Mouse (Mus musculus) liver, embryonic 12.5 days (tissue): ENCODE data around the gene Snrpe. TPM values are rescaled to one million over a fixed set of nuclear protein-coding genes. Genes with fewer than 3 reads are reported as not detected.

Experiments
- ATAC-seq: fragments of 200-750 bp; cut with Nextera tagmentation; 2 replicates; pipeline ENCODE4 v1.8.0; 2017; ENCODE audit warnings: moderate number of reproducible peaks, mild to moderate bottlenecking, moderate library complexity
- H3K27ac ChIP-seq: fragments of 300-500 bp; sonication (generic); 2 replicates; pipeline ENCODE4 v1.5.1; 2016; ENCODE audit warnings: mild to moderate bottlenecking
- H3K27me3 ChIP-seq: fragments of 300-500 bp; sonication (generic); replicated peaks from 2 replicates; pipeline ENCODE4 v1.6.1; 2016; ENCODE audit warnings: mild to moderate bottlenecking, moderate library complexity
- H3K36me3 ChIP-seq: fragments of 300-500 bp; sonication (generic); 2 replicates; pipeline ENCODE4 v1.6.1; 2016; ENCODE audit warnings: mild to moderate bottlenecking, moderate library complexity
- H3K4me1 ChIP-seq: fragments of 300-500 bp; sonication (generic); 2 replicates; pipeline ENCODE4 v1.6.1; 2016
- H3K4me2 ChIP-seq: fragments of 300-500 bp; sonication (generic); 2 replicates; pipeline ENCODE4 v1.6.1; 2016; ENCODE audit warnings: mild to moderate bottlenecking, moderate library complexity
- H3K4me3 ChIP-seq: fragments of 300-500 bp; sonication (generic); 2 replicates; pipeline ENCODE4 v1.5.1; 2016; ENCODE audit warnings: mild to moderate bottlenecking, moderate library complexity
- H3K9ac ChIP-seq: fragments of 300-500 bp; sonication (generic); 2 replicates; pipeline ENCODE4 v1.6.1; 2016; ENCODE audit warnings: mild to moderate bottlenecking, moderate library complexity
- H3K9me3 ChIP-seq: fragments of 300-500 bp; sonication (generic); replicated peaks from 2 replicates; pipeline ENCODE4 v1.6.1; 2016; ENCODE audit warnings: mild to moderate bottlenecking, moderate library complexity
- WGBS: fragments of 180-500 bp; shearing (Covaris S2); methylation state at CpG from one replicate; pipeline ENCODE4 v1.1.7; 2016; ENCODE audit not compliant: insufficient replicate concordance; 5-methylcytosine and 5-hydroxymethylcytosine counted together
- polyA plus RNA-seq: library from polyadenylated mRNA; unstranded; fragments of >200 nt; fragmentation: Nextera tagmentation; extraction: Ambion mirVana; gene quantifications from 2 replicates; pipeline ENCODE4 v1.2.1, GENCODE M21; 2016

Gene Snrpe
- polyA plus RNA-seq, 1 experiment from 2014 or later = 534 TPM

DNA sequence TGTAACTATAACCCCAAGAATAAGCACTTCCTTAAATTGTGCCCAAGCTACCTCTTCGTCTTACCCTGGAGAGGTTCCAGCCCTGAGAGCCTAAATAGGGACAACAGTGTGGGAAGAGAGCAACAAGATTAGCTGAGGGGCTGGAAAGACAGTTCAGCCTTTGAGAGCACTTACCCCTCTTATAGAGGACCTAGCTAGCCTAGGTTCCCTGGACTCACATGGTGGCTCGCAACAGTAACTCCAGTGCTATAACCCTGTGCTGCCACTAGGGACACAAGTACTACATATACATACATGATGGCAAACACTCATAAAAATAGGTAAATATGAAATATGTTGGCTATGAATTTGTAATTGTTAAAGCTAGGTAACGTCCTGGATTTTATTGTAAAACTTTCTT lies 3.7 kb upstream of the Snrpe start:
- Histone ChIP-seq H3K27ac (no peak overlapping the region), H3K4me2 (no peak overlapping the region), H3K27me3 (no peaks in the 10 kb centered on the region), H3K4me1 (peaks cover 26% of the 10 kb centered on the region), H3K9ac (no peak overlapping the region), H3K36me3 (peaks cover 32% of the 10 kb centered on the region), H3K4me3 (no peak overlapping the region), H3K9me3 (no peaks in the 10 kb centered on the region)
- WGBS = 70% methylated on average over 3 of the region's 3 CpGs
- ATAC-seq = no peak

GRCm38 (mm10) chr1:133611436-133611835 lies 1.3 kb upstream of the Snrpe start:
- no peaks in the 10 kb centered on the region for H3K9me3 ChIP-seq
- no peak for ATAC-seq
- no peak overlapping the region for H3K4me3 ChIP-seq
- no peak overlapping the region for H3K27ac ChIP-seq
- no peaks in the 10 kb centered on the region for H3K27me3 ChIP-seq
- H3K4me2 ChIP-seq = no peak overlapping the region
- no peak overlapping the region for H3K9ac ChIP-seq
- peaks cover 26% of the 10 kb centered on the region for H3K4me1 ChIP-seq
- 62% methylated on average over 1 of the region's 1 CpGs for WGBS
- peaks cover 38% of the 10 kb centered on the region for H3K36me3 ChIP-seq

DNA sequence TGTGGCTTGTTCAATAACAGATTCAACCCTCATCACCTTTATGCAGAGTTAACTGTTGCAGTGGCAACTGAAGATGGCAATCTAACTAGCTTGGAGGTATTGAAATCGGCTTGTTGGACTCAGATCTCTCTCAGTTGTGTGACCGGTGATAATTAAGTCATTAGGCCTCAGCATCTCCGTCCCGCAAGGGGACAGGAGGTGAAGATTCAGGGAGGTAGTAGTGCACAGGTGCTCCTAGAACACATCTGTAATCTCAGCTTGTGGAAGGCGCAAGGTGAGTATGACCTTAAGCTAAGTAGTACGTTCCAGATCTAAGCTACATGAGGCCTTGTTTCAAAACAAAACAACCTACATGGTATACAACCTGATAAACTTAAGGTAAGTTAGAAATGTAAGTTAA lies 510 bp upstream of the Snrpe start:
- H3K4me2 ChIP-seq = peak overlapping the region; percentile 77
- no peaks in the 10 kb centered on the region for H3K9me3 ChIP-seq
- WGBS = 48% methylated on average over 6 of the region's 6 CpGs
- peak overlapping the region; percentile 20; the same call in 1 of the 2 replicates for H3K9ac ChIP-seq
- peak overlapping the region; percentile 93 for H3K4me3 ChIP-seq
- H3K27me3 ChIP-seq = no peaks in the 10 kb centered on the region
- peaks cover 26% of the 10 kb centered on the region for H3K4me1 ChIP-seq
- no peak overlapping the region for H3K27ac ChIP-seq
- H3K36me3 ChIP-seq = peaks cover 43% of the 10 kb centered on the region
- ATAC-seq = no peak

DNA sequence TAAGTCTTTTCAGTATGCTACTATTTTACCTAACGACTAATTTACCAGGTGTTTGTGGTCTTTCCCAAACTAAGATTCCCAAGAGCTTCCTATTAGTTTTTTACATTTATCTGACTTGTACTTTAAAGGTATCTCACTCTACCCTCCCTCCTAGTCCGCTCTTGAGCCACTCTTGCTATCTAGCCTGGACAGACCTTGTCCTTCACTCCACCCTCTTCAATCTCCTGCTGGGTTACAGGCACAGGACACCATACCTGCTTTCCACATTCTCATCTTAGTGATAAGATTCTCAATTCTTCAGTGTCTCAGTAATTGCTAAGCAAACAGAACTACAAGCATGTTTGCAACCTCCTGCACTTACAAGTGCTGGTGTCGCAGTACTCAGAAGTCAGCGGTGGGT lies 6.9 kb downstream of the Snrpe start:
- H3K27me3 ChIP-seq = no peaks in the 10 kb centered on the region
- peak; percentile 79 for ATAC-seq
- peaks cover 35% of the 10 kb centered on the region for H3K4me1 ChIP-seq
- no peak overlapping the region for H3K9ac ChIP-seq
- no peak overlapping the region for H3K4me2 ChIP-seq
- no peaks in the 10 kb centered on the region for H3K9me3 ChIP-seq
- peaks cover 84% of the 10 kb centered on the region for H3K36me3 ChIP-seq
- H3K4me3 ChIP-seq = no peak overlapping the region
- WGBS = 70% methylated on average over 4 of the region's 4 CpGs
- H3K27ac ChIP-seq = no peak overlapping the region

DNA sequence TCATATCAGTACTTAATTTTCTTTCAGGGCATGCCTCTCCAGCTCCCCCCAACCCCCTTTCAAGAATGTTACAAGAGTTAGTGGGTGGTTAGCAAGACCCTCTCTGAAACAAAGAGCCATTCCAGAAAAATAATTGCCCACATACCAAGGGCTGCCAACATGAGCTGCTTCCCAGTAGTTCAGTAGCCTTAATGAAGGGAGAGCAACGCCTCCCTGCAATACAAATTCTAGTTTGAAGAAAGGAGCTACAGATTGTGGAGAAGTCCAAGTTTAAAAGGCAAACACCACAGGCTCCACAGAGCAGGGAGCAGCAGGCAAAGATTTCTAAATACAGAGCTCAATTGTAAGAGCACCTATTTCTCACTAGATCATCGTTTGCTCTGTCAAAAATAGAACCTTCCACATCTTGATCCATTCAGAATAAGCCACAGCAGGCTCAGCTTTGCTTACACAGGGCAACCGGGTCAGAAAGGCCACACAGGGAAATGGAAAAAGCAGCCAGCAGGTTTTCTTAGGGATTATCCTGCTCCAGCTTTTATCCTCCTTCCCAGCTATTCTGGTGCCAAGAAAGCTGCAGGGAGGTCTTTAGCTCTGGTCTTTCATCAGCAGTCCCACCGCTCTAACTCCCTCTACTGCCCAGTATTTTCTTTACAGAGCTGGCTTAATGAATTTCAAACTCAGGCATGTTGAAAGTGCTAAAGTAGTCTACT lies 13.6 kb downstream of the Snrpe start:
- no peaks in the 10 kb centered on the region for H3K4me1 ChIP-seq
- H3K9ac ChIP-seq = no peak overlapping the region
- no peak for ATAC-seq
- 34% methylated on average over 4 of the region's 4 CpGs for WGBS
- H3K9me3 ChIP-seq = no peaks in the 10 kb centered on the region
- no peak overlapping the region for H3K4me2 ChIP-seq
- no peak overlapping the region for H3K4me3 ChIP-seq
- H3K36me3 ChIP-seq = peaks cover 17% of the 10 kb centered on the region
- H3K27me3 ChIP-seq = 0 out of 2 replicates have a peak, but pooled peaks cover 3% of the 10 kb centered on the region
- no peak overlapping the region for H3K27ac ChIP-seq

GRCm38 (mm10) chr1:133585995-133586537 lies 24.0 kb downstream of the Snrpe start:
- H3K9me3 ChIP-seq = no peaks in the 10 kb centered on the region
- no peak overlapping the region for H3K4me2 ChIP-seq
- no peak overlapping the region for H3K27ac ChIP-seq
- H3K9ac ChIP-seq = no peak overlapping the region
- H3K4me1 ChIP-seq = no peaks in the 10 kb centered on the region
- WGBS = 64% methylated on average over 6 of the region's 6 CpGs
- no peaks in the 10 kb centered on the region for H3K27me3 ChIP-seq
- no peaks in the 10 kb centered on the region for H3K36me3 ChIP-seq
- no peak overlapping the region for H3K4me3 ChIP-seq
- ATAC-seq = no peak

DNA sequence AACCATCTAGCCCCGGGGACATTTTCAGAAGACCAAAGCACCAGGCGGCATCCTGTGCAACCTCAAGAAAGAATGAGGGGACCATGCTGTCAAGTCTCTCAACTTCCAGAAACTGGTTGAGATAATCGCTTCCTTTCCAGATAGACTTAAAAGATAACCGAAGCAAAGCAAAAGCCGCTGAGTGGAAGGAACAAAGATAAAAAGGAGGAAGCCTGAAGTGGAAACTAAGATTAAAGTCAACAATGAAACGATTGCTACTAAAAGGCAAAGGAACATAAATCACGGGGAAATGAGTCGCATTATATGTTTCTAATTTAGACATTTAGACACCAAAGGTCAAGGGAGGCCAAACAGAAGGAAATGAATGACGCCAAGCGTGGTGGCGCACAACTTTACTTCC lies 38.8 kb downstream of the Snrpe start:
- WGBS = 23% methylated on average over 11 of the region's 11 CpGs
- no peaks in the 10 kb centered on the region for H3K4me1 ChIP-seq

More for the DNA sequence above, 38.8 kb downstream of the Snrpe start:
- no peak for ATAC-seq
- peaks cover 10% of the 10 kb centered on the region for H3K9me3 ChIP-seq
- H3K36me3 ChIP-seq = no peaks in the 10 kb centered on the region
- H3K9ac ChIP-seq = no peak overlapping the region
- no peak overlapping the region for H3K27ac ChIP-seq
- H3K27me3 ChIP-seq = no peaks in the 10 kb centered on the region
- H3K4me2 ChIP-seq = no peak overlapping the region
- H3K4me3 ChIP-seq = no peak overlapping the region

Other genes with a start within 250 kb of the Snrpe start
- 4.0 and 4.1 TPM in 2 replicates for gene Etnk2, start 246.7 kb downstream of the Snrpe start, polyA plus RNA-seq
- gene Sox13, start 185.9 kb downstream of the Snrpe start, polyA plus RNA-seq = 3.4 and 3.7 TPM in 2 replicates
- gene Zbed6, start 50.6 kb upstream of the Snrpe start, polyA plus RNA-seq = not detected in 2 replicates
- 2.0 and 2.2 TPM in 2 replicates for gene Gm38394, start 51.0 kb upstream of the Snrpe start, polyA plus RNA-seq
- gene Lax1, start 79.8 kb upstream of the Snrpe start, polyA plus RNA-seq = 0.61 TPM in 2 replicates
- 34.1 and 37.6 TPM in 2 replicates for gene Atp2b4, start 190.8 kb upstream of the Snrpe start, polyA plus RNA-seq